Mouse (Mus musculus) neural tube, embryonic 13.5 days (tissue): ENCODE measurements at regions not wholly inside any gene's neighbourhood (a gene's known extent, or its start where the extent isn't known, plus 50 kb on each side); places are given as distances from the start of the nearest gene placed in this dataset.
"Not testable (repeated sequence)": the region's sequence is repeated elsewhere in the genome, so short reads cannot be mapped to it uniquely, and the experiment has no call there.

Source experiments
- ATAC-seq: fragments of 200-750 bp; cut with Nextera tagmentation; 2 replicates; pipeline ENCODE4 v1.8.0; 2017; ENCODE audit warnings: low read depth, mild to moderate bottlenecking, moderate TSS enrichment, moderate library complexity
- H3K27ac ChIP-seq: fragments of 300-500 bp; sonication (generic); replicated peaks from 2 replicates; pipeline ENCODE4 v1.5.1; 2015; ENCODE audit warnings: moderate library complexity, mild to moderate bottlenecking, inconsistent platforms
- H3K27me3 ChIP-seq: fragments of 300-500 bp; sonication (generic); 2 replicates; pipeline ENCODE4 v1.6.1; 2015; ENCODE audit warnings: mild to moderate bottlenecking, inconsistent platforms
- H3K36me3 ChIP-seq: fragments of 300-500 bp; sonication (generic); 2 replicates; pipeline ENCODE4 v1.6.1; 2015; ENCODE audit warnings: mild to moderate bottlenecking, inconsistent platforms
- H3K4me1 ChIP-seq: fragments of 300-500 bp; sonication (generic); replicated peaks from 2 replicates; pipeline ENCODE4 v1.6.1; 2015; ENCODE audit warnings: inconsistent platforms
- H3K4me2 ChIP-seq: fragments of 300-500 bp; sonication (generic); 2 replicates; pipeline ENCODE4 v1.6.1; 2015; ENCODE audit warnings: inconsistent platforms, mild to moderate bottlenecking, moderate library complexity
- H3K4me3 ChIP-seq: fragments of 300-500 bp; sonication (generic); 2 replicates; pipeline ENCODE4 v1.5.1; 2015; ENCODE audit warnings: mild to moderate bottlenecking, inconsistent platforms
- H3K9ac ChIP-seq: fragments of 300-500 bp; sonication (generic); 2 replicates; pipeline ENCODE4 v1.6.1; 2015; ENCODE audit warnings: moderate library complexity, mild to moderate bottlenecking, inconsistent platforms
- H3K9me3 ChIP-seq: fragments of 300-500 bp; sonication (generic); 2 replicates; pipeline ENCODE4 v1.6.1; 2016; ENCODE audit warnings: inconsistent platforms
- WGBS: fragments of 180-500 bp; shearing (Covaris S2); methylation state at CpG from one replicate; pipeline ENCODE4 v1.1.7; 2015; 5-methylcytosine and 5-hydroxymethylcytosine counted together

DNA sequence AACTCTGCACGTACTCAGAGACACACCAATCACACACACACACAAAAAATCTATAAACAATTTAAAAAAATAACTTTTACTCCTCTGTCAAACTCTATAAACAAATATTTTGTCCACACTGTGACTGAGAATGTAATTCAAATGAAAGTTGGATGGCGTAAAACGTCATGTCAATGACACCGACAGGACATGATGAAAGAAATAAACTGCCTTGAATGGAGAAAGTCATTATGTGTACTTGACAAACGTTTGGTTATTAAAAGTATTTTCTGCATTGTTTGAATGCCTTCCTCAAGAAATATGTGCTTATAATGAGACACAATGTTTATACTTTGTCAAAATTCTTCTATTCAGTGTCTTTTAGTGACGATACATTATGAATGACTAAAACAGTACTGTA, 1171.6 kb upstream of the Pcdh20 start:
- Histone ChIP-seq H3K27me3 (no peaks in the 10 kb centered on the region), H3K4me2 (no peak overlapping the region), H3K9ac (no peak overlapping the region), H3K36me3 (no peaks in the 10 kb centered on the region), H3K4me1 (no peaks in the 10 kb centered on the region; the same call in 1 of the 2 replicates), H3K9me3 (no peaks in the 10 kb centered on the region), H3K4me3 (no peak overlapping the region), H3K27ac (no peak overlapping the region)
- ATAC-seq = no peak
- 83% methylated on average over 6 of the region's 6 CpGs for WGBS

DNA sequence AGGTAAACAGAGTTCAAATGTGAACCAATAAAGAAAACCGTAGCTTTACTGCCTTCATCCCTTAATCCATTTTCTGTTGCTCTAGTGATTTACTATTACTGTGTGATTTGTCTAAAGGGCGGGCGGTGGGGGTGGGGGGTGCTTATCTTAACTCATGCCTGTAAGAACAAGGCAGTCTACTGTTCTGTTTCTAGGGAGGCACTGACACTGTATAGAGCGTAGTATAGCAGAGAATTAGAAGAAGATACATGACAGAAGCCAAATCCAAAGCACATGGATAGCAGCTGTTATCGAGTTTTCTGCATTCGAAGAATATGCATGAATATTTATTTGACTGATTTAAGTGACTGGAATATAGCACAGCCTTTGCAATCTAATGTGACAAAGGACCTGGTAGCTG, 1168.1 kb upstream of the Pcdh20 start:
- no peak overlapping the region for H3K4me3 ChIP-seq
- no peak for ATAC-seq

DNA sequence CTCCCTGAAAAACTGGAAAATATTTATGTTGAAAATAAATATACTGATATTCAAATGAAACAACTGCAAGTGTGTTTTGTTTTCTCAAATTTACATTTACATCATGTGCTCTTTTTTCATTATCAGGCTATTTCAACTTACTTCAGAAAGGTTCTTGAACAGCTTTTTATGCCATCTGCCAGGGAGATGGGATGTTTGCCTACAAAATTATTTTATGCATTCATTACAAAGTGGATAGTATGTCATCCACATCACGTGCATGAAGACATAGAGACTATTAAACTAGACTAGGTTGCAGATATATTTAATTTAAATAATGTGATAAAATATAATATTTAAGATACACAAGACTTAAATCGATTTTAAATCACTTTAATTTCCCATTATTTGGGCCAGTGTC, 1165.5 kb upstream of the Pcdh20 start:
- H3K27ac ChIP-seq = no peak overlapping the region
- H3K4me1 ChIP-seq = no peaks in the 10 kb centered on the region; the same call in 1 of the 2 replicates
- no peaks in the 10 kb centered on the region for H3K27me3 ChIP-seq
- H3K9me3 ChIP-seq = no peaks in the 10 kb centered on the region
- no peak for ATAC-seq
- WGBS = 68% methylated on average over 2 of the region's 2 CpGs
- no peak overlapping the region for H3K4me2 ChIP-seq
- no peaks in the 10 kb centered on the region for H3K36me3 ChIP-seq
- H3K9ac ChIP-seq = no peak overlapping the region
- H3K4me3 ChIP-seq = no peak overlapping the region

More for the DNA sequence above, 1168.1 kb upstream of the Pcdh20 start:
- Histone ChIP-seq H3K36me3 (no peaks in the 10 kb centered on the region), H3K27ac (no peak overlapping the region), H3K4me1 (no peaks in the 10 kb centered on the region; the same call in 1 of the 2 replicates), H3K9me3 (no peaks in the 10 kb centered on the region), H3K9ac (no peak overlapping the region), H3K4me2 (no peak overlapping the region), H3K27me3 (no peaks in the 10 kb centered on the region)
- WGBS = 55% methylated on average over 6 of the region's 6 CpGs

DNA sequence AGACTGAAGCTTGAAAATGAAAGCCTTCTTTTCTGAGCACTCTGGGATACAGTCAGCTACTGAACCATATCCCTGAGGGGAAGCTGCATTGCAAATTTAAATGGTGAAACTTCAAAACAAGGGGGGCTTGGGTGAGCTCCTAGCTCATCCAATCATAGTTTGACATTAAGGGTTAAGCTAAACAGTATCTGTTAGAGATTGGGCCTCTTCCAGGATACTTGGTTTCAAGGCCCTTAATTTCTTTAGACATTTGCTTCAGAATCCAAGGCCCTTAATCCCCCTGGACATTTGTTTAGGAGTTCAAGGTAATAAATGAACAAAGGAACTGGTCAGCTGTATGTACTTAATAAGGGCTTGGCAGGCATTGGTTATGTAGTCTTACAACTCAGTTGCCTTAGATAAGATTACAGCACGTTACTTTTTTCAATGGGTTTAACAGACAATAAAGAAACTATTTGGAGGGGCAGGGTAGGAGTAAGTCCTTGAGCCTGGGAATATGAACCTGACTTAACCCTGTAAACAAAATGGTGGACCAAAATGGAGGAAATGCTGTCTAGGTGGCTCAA, 1163.4 kb upstream of the Pcdh20 start:
- ATAC-seq = no peak
- WGBS = 48% methylated on average over 1 of the region's 1 CpGs
- H3K9me3 ChIP-seq = no peaks in the 10 kb centered on the region

DNA sequence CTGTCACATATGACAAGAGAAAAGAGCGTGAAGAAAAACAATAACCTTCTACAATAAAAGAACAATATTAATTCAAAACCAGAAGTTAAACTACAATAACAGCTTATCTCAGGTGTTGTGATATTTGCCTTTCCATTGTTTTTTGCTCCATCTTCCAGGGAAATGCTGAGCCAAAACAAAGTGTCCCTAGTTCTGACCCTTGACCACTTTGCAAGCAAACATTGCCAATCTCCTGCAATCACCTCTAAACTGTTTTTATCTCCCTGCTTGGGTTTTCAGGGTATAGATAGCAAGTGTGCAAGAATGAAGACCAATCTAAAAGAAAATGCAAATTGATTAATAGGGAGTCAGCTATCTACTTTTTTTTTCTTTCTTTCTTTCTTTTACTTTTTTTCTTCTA, 1162.5 kb upstream of the Pcdh20 start:
- Histone ChIP-seq H3K27me3 (no peaks in the 10 kb centered on the region), H3K27ac (no peak overlapping the region), H3K9me3 (no peaks in the 10 kb centered on the region), H3K4me2 (no peak overlapping the region), H3K4me3 (no peak overlapping the region), H3K9ac (no peak overlapping the region), H3K4me1 (no peaks in the 10 kb centered on the region), H3K36me3 (no peaks in the 10 kb centered on the region)
- 97% methylated on average over 1 of the region's 1 CpGs for WGBS
- ATAC-seq = no peak

More for the DNA sequence above, 1163.4 kb upstream of the Pcdh20 start:
- Histone ChIP-seq H3K36me3 (no peaks in the 10 kb centered on the region), H3K27ac (no peak overlapping the region), H3K4me1 (no peaks in the 10 kb centered on the region; the same call in 1 of the 2 replicates), H3K4me3 (no peak overlapping the region), H3K4me2 (no peak overlapping the region), H3K27me3 (no peaks in the 10 kb centered on the region), H3K9ac (no peak overlapping the region)

DNA sequence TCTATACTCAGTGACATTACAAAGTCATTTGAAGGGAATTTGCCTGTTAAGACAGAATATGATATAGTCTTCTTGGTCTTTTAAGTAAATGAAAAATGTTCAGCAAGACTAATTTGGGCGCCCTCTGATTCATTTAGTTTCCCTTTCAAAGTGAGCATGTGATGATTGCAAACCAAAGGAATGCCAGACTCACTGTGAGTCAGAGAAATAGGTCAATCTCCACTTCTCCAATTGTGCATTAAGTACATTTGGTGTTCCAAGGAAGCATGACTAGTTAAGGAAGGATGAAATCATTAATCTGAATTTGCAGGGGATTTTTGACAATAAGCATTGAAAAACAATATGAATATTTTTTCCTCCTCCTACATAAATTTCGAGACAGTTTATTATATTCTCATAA, 1139.5 kb upstream of the Pcdh20 start:
- H3K36me3 ChIP-seq = no peaks in the 10 kb centered on the region
- no peaks in the 10 kb centered on the region for H3K4me1 ChIP-seq
- no peak overlapping the region for H3K27ac ChIP-seq
- WGBS = 77% methylated on average over 2 of the region's 2 CpGs
- ATAC-seq = no peak
- no peaks in the 10 kb centered on the region for H3K27me3 ChIP-seq
- no peak overlapping the region for H3K4me3 ChIP-seq
- H3K9me3 ChIP-seq = no peaks in the 10 kb centered on the region
- H3K9ac ChIP-seq = no peak overlapping the region
- H3K4me2 ChIP-seq = no peak overlapping the region

DNA sequence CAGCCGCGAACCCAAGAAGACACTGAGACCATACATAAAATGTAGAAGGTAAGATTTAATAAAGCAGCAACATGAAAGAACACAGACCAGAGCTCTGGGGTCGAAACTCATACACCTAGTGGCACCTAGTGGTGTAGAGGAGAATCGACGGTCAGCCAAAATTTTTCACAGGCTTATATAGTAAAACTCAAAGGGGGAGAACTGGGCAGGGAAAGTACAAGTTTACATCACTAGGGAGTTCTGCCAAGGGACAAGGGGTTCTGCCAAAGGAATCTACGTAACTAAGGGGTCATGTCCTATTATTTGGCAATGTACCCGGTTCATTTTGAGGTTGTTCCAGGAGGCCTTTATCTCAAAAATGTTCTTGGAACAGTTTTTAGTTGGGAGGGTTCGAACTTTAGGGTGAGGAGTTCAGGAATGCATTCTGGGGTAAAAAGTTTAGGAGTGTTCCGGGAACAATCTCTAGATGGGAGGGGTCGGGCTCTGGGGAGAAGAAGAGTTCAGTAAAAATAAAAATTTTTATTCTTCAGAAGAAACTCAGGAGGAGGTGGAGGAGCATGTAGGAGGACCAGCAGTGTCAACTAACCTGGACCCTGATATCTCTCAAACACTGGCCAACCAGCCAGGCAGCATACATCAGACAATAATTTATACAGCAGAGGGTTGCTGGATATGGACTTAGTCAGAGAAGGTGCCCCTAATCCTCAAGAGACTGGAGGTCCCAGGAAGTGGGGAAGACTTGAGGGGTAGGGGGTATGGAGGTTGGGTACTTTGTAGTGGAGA, 1138.7 kb upstream of the Pcdh20 start:
- H3K36me3 ChIP-seq, H3K4me3 ChIP-seq, ATAC-seq, H3K4me2 ChIP-seq, H3K9ac ChIP-seq, H3K4me1 ChIP-seq, H3K27ac ChIP-seq, H3K27me3 ChIP-seq, H3K9me3 ChIP-seq: not testable (repeated sequence)
- WGBS = 62% methylated on average over 9 of the region's 10 CpGs

DNA sequence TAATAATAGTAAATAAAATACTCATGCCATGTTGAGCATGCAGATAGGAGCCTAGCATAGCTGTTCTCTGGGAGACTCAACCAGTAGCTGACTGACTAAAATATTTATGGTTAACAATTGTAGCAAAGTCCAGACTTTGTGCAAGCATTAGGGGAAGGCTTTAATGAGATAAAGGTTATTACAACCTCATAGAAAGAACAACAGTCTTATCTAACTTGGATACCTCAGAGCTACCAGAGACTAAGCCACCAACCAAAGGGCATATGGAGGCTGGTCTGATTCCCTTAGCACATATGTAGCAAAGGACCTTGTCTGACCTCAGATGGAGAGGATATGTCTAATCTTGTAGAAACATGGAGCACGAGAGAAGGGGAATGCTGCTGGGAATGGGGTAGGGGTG, 1136.4 kb upstream of the Pcdh20 start:
- no peak overlapping the region for H3K4me2 ChIP-seq
- 81% methylated on average over 1 of the region's 1 CpGs for WGBS
- H3K4me3 ChIP-seq = no peak overlapping the region
- no peak overlapping the region for H3K9ac ChIP-seq
- H3K9me3 ChIP-seq = no peaks in the 10 kb centered on the region
- no peaks in the 10 kb centered on the region for H3K27me3 ChIP-seq
- no peaks in the 10 kb centered on the region for H3K36me3 ChIP-seq
- no peak for ATAC-seq
- H3K4me1 ChIP-seq = no peaks in the 10 kb centered on the region
- H3K27ac ChIP-seq = no peak overlapping the region

DNA sequence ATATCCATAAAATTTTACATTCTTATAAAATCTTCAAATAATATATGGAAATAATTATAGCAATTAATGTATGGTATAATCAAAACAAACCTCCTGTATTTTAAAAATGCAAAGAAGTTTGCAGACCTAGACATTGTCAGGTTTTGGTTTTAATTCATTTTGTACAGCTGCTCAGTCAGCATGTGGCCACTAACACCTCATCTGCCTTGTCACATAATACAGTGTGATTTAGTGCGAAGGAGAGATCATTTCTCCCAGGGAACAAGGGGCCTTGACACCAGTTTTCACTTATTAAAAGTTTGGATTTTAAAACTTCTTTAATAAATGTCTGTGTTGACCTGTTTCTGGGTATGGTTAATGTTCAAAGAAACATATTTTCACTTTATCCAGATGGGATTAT, 1126.6 kb upstream of the Pcdh20 start:
- ATAC-seq = no peak
- H3K4me2 ChIP-seq = no peak overlapping the region
- WGBS = 85% methylated on average over 1 of the region's 1 CpGs
- no peaks in the 10 kb centered on the region for H3K27me3 ChIP-seq
- H3K4me3 ChIP-seq = no peak overlapping the region
- H3K9ac ChIP-seq = no peak overlapping the region
- no peaks in the 10 kb centered on the region for H3K9me3 ChIP-seq
- no peak overlapping the region for H3K27ac ChIP-seq
- no peaks in the 10 kb centered on the region for H3K36me3 ChIP-seq
- H3K4me1 ChIP-seq = no peaks in the 10 kb centered on the region

DNA sequence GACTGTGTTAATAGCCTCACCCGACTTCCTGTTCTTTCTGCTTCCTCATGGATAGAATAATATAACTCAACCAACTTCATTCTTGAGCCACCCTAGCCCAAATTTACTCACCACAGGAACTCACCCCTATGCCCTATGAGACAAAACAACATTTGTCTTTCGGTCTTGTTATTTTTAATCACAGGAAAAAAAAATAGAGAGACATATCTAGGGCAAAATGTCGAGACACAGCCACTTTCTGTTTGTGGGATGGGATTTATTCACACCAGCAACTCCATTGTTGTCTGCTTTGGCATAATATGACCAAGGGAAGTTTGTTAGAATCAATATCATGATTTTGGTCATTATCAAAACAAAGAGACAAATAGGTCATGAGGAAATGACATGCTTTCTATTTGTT, 1102.4 kb upstream of the Pcdh20 start:
- Histone ChIP-seq H3K27ac (no peak overlapping the region), H3K4me1 (no peaks in the 10 kb centered on the region), H3K27me3 (no peaks in the 10 kb centered on the region), H3K36me3 (no peaks in the 10 kb centered on the region), H3K9me3 (no peaks in the 10 kb centered on the region), H3K4me2 (no peak overlapping the region), H3K4me3 (no peak overlapping the region), H3K9ac (no peak overlapping the region)
- WGBS = 73% methylated on average over 3 of the region's 3 CpGs
- no peak for ATAC-seq

DNA sequence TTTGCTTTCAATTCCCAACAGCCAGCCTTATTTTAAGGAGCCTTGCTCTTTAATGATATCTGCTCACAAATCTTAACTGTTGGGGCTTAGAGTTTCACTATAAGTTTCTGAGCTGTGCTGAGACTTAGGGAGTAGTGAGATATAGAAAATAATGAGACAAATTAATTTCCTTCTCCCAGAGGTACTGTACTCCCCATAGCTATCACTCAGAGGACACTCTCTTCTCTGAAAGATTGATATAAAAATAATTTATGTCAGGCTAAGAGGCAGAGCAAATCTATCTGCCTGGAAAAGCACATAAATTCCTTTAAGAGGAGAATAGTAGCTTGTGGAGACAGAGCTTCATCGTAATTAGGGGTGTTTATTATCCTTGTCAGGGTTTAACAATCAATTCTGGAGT, 1100.5 kb upstream of the Pcdh20 start:
- ATAC-seq = peak; percentile 86
- Histone ChIP-seq H3K4me3 (no peak overlapping the region), H3K36me3 (no peaks in the 10 kb centered on the region), H3K4me1 (no peaks in the 10 kb centered on the region), H3K27me3 (no peaks in the 10 kb centered on the region), H3K9me3 (no peaks in the 10 kb centered on the region), H3K9ac (no peak overlapping the region), H3K27ac (no peak overlapping the region), H3K4me2 (no peak overlapping the region)
- 24% methylated on average over 1 of the region's 1 CpGs for WGBS

DNA sequence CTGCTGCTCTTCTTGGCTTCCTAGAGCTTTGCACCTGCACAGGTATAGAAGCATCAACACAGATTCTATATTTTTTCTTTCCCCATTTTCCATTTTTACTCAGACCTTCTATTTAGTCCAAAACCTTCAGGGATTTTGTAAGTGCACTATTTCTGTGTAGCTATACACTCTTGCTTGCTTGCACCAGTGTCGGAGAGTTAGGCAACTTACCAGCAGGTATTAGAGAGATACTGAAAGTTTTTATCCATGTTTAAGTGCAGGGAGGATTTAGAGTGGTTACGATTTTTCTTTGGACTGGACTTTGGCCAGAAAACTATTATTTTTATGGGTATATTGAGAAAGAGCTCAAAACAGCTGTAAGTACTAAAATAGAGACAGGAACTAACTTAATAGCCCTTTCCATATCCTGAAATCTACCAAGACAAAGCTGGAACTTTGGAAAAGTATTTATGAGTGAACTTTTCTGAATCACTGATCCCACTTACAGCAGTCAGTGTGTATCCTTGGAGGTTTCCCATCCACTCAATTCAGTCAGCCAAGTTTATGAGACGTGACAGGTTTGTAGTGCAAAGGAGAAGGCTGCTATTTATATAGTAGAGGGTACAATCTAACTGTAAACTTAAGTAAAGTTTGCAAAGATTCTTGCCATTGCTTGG, 1088.8 kb upstream of the Pcdh20 start:
- H3K4me3 ChIP-seq = no peak overlapping the region
- WGBS = 84% methylated on average over 3 of the region's 3 CpGs
- H3K4me1 ChIP-seq = no peaks in the 10 kb centered on the region
- H3K27ac ChIP-seq = no peak overlapping the region
- no peak overlapping the region for H3K9ac ChIP-seq
- H3K27me3 ChIP-seq = no peaks in the 10 kb centered on the region
- H3K9me3 ChIP-seq = no peaks in the 10 kb centered on the region
- H3K4me2 ChIP-seq = no peak overlapping the region
- no peak for ATAC-seq
- H3K36me3 ChIP-seq = no peaks in the 10 kb centered on the region
